Mouse (Mus musculus) heart, adult 18-20 months (tissue): ENCODE data around the gene 2810408A11Rik. TPM values are rescaled to one million over a fixed set of nuclear protein-coding genes. Genes with fewer than 3 reads are reported as not detected.

Source experiments
- DNase-seq, 2 experiments: peaks; one replicate each; pipeline ENCODE4 v3.0.0; 2021 to 2022; ENCODE audit warnings: mixed read lengths in 1 of 2
- microRNA-seq, 2 experiments: library from miRNA; unstranded; fragments of <30 nt; microRNA quantifications; one replicate each; pipeline ENCODE4 v1.2.0; 2022
- total RNA-seq, 2 experiments: library from RNA; stranded (reverse); gene quantifications; 2 replicates each; pipeline ENCODE4 v1.2.3; 2021

The 2810408A11Rik gene
- total RNA-seq, 2 experiments from 2014 or later, result 0.41 TPM; not detected in 1

DNA sequence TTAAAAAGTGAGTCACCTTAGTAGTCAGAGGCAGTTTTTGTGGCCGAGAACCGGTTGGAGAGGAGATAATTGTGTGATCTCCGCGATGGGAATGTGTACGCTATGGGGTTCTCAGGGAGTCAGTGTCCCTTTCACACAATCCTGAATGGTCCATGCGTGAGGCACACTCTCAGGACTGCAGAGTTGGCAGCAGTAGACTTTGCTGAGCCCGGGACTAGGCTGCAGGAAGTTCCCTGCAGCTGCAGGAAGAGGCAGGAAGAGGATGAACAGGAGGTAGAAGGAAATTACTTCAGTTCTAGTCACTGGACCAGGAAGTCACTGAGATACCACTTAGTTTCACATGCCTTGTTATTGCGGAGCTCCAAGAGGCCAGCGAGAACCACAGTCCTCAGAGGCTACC is 51.7 kb downstream of the 2810408A11Rik start:
- peak in 1 of 2 experiments; percentile 62 for DNase-seq

DNA sequence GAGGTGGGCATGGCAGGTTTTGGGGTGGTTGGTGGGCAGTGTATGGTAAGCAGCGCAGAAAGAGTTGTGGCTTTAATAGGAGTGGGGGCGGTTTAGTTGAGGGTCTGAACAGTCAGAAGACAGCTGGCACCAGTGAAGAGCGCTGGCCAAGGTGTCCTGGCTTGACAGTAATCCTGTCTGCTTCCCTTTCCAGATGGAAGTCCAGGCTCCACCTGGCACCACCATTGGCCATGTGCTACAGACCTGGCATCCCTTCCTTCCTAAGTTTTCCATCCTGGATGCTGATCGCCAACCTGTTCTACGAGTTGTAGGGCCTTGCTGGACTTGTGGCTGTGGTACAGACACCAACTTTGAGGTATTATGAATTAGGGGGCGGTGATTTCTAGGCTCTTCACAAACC is 52.8 kb downstream of the 2810408A11Rik start:
- no peak for DNase-seq

Small RNA genes lying within 50 kb of the gene (microRNA-seq; reads per million reads assigned to microRNA genes)
- 0 reads per million in 2 experiments for gene Mir6924

Other genes starting within 250 kb of the 2810408A11Rik start
- not detected for gene Sox15, start 245.7 kb downstream of the 2810408A11Rik start, total RNA-seq
- 10 to 100 TPM; 12.3 to 15.6 TPM for gene Mpdu1, start 238.3 kb downstream of the 2810408A11Rik start, total RNA-seq
- 10 to 100 TPM in 1 of 2 experiments, 1 to 10 TPM in 1; 7.3 to 10.5 TPM for gene Cd68, start 234.8 kb downstream of the 2810408A11Rik start, total RNA-seq
- gene Eif4a1, start 228.6 kb downstream of the 2810408A11Rik start, total RNA-seq, result 100 to 1,000 TPM; 185 to 188 TPM
- 10 to 100 TPM; 27.3 to 35.1 TPM for gene Senp3, start 218.9 kb downstream of the 2810408A11Rik start, total RNA-seq
- gene Tnfsf13, start 215.2 kb downstream of the 2810408A11Rik start, total RNA-seq, result 1 to 10 TPM; 1.5 to 1.7 TPM
- gene Tnfsf12, start 205.1 kb downstream of the 2810408A11Rik start, total RNA-seq, result 10 to 100 TPM; 16.9 to 17.1 TPM
- 1 to 10 TPM; 2.5 to 4.1 TPM for gene Tnfsfm13, start 204.9 kb downstream of the 2810408A11Rik start, total RNA-seq
- gene Polr2a, start 142.3 kb downstream of the 2810408A11Rik start, total RNA-seq, result 10 to 100 TPM; 27.4 to 33.4 TPM
- gene Slc35g3, start 139.0 kb downstream of the 2810408A11Rik start, total RNA-seq, result not detected
- gene Zbtb4, start 135.1 kb downstream of the 2810408A11Rik start, total RNA-seq, result 10 to 100 TPM; 41.7 to 44.7 TPM
- 1 to 10 TPM; 2.0 to 4.6 TPM for gene Chrnb1, start 105.0 kb downstream of the 2810408A11Rik start, total RNA-seq
- gene Fgf11, start 99.1 kb downstream of the 2810408A11Rik start, total RNA-seq, result 1 to 10 TPM; 2.6 to 3.0 TPM
- gene Tmem102, start 95.4 kb downstream of the 2810408A11Rik start, total RNA-seq, result under 1 TPM; 0.17 to 0.49 TPM
- not detected for gene Gm39566, start 85.7 kb downstream of the 2810408A11Rik start, total RNA-seq
- gene Spem2, start 82.5 kb downstream of the 2810408A11Rik start, total RNA-seq, result not detected
- not detected for gene Spem1, start 78.8 kb downstream of the 2810408A11Rik start, total RNA-seq
- gene Nlgn2, start 63.2 kb downstream of the 2810408A11Rik start, total RNA-seq, result 1 to 10 TPM; 3.3 to 3.9 TPM
- 100 to 1,000 TPM; 232 to 246 TPM for gene Tmem256, start 62.5 kb downstream of the 2810408A11Rik start, total RNA-seq
- 10 to 100 TPM; 19.6 to 21.4 TPM for gene Plscr3, start 54.6 kb downstream of the 2810408A11Rik start, total RNA-seq
- gene Tnk1, start 42.3 kb downstream of the 2810408A11Rik start, total RNA-seq, result not detected
- not detected for gene Tmem95, start 23.0 kb downstream of the 2810408A11Rik start, total RNA-seq
- gene Kctd11, start 19.6 kb downstream of the 2810408A11Rik start, total RNA-seq, result 1 to 10 TPM; 2.0 to 2.5 TPM
- 1 to 10 TPM in 1 of 2 experiments, under 1 TPM in 1; 0.72 to 4.4 TPM for gene Acap1, start 5.4 kb downstream of the 2810408A11Rik start, total RNA-seq
- 10 to 100 TPM; 42.1 to 48.0 TPM for gene Neurl4, start 85 bp upstream of the 2810408A11Rik start, total RNA-seq
- gene Gps2, start 12.9 kb upstream of the 2810408A11Rik start, total RNA-seq, result 10 to 100 TPM; 26.2 to 27.5 TPM
- gene Eif5a, start 21.0 kb upstream of the 2810408A11Rik start, total RNA-seq, result 100 to 1,000 TPM; 415 to 425 TPM
- 10 to 100 TPM; 14.6 to 23.1 TPM for gene Ybx2, start 34.8 kb upstream of the 2810408A11Rik start, total RNA-seq
- 100 to 1,000 TPM; 402 to 439 TPM for gene Slc2a4, start 47.2 kb upstream of the 2810408A11Rik start, total RNA-seq
- gene Cldn7, start 63.8 kb upstream of the 2810408A11Rik start, total RNA-seq, result 1 to 10 TPM in 1 of 2 experiments, not detected in 1; 1.3 TPM
- gene Ctdnep1, start 80.2 kb upstream of the 2810408A11Rik start, total RNA-seq, result 100 to 1,000 TPM; 130 to 144 TPM
- gene Elp5, start 81.5 kb upstream of the 2810408A11Rik start, total RNA-seq, result 10 to 100 TPM; 46.2 to 53.1 TPM
- 100 to 1,000 TPM; 285 to 320 TPM for gene Gabarap, start 90.2 kb upstream of the 2810408A11Rik start, total RNA-seq
- 10 to 100 TPM; 18.4 to 19.7 TPM for gene Phf23, start 94.8 kb upstream of the 2810408A11Rik start, total RNA-seq
- 1 to 10 TPM; 3.4 to 4.8 TPM for gene Dvl2, start 99.6 kb upstream of the 2810408A11Rik start, total RNA-seq
- 1,000 to 10,000 TPM; 1,326 to 1,372 TPM for gene Acadvl, start 114.4 kb upstream of the 2810408A11Rik start, total RNA-seq
- gene Dlg4, start 116.0 kb upstream of the 2810408A11Rik start, total RNA-seq, result 1 to 10 TPM; 5.9 to 6.8 TPM
- gene Asgr1, start 153.1 kb upstream of the 2810408A11Rik start, total RNA-seq, result not detected
- gene Asgr2, start 191.7 kb upstream of the 2810408A11Rik start, total RNA-seq, result under 1 TPM in 1 of 2 experiments, not detected in 1; 0.21 TPM
- gene Mgl2, start 229.3 kb upstream of the 2810408A11Rik start, total RNA-seq, result 1 to 10 TPM; 3.5 to 5.1 TPM